Mouse (Mus musculus): ENCODE results near the gene Arl6ip5. TPM values are rescaled to one million over a fixed set of nuclear protein-coding genes. Genes with fewer than 3 reads are reported as not detected.
"Not testable (repeated sequence)": the region's sequence is repeated elsewhere in the genome, so short reads cannot be mapped to it uniquely, and the experiment has no call there.

Gene Arl6ip5
- total RNA-seq, 2 experiments from 2014 or later, result 307 to 318 TPM

DNA sequence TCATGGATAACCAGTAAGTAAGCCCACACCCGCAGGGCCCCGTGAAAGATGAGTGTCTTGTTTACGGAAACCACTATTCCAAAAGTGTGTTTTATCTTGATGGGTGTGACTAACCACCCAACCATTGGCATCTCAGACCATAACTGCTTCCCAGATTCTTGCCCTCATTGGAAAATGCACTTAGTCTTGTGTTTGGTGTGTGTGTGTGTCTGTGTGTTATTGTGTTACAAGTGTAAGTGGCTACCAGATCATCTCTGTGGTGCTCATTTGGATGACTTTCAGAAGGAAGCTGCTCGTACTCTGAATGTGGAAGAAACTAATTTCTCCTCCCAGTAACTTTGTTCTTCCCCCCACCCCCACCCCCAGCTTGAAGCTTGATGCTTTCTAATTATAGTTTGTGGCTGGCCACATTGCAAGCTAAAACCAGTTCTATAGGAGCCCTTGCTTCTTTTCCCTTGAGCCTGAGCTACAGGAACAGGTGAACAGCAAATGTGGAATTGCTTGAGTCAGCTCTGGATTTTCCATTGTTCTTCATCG, 12.5 kb downstream of the Arl6ip5 start:
- DNase-seq (ENCODE audit: low spot score in 2 of 2), result no peak

DNA sequence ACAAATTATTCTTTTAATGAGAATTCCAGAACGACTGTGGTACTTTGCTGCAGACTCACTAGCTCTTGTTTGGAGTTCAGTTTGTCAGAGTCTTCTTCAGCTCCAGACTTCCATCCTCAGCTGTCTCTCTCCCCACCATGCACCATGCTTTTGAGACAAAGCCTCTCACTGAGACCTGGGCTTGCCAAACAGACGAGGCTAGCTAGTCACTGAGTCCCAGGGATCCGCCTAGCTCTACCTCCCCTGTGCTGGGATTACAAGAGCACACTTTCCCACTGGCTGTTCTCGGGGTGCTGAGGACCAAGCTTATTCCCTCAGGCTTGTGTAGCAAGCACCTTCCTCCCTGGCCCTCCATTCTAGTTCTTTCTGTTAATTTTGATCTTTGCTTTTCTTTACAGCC, 13.1 kb downstream of the Arl6ip5 start:
- DNase-seq (ENCODE audit: low spot score in 2 of 2), result no peak

DNA sequence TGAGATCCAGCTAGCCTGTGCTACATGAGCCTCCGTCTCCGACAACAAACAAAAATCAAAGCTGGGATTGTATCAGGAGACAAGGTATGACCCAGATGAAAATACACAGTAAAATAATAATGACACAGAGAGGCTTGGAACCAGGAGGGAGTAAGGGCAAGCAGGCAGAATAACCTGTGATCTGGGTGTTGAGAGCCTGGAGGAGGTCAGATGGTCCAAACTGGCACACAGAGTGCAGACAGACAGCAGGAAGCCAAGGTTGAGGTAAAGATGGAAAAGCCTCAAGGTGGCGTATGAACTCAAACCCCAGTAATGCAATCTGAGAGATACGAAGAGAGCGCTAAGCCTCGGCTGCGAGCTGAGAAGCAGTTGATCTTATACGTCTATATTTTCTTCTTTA, 14.0 kb downstream of the Arl6ip5 start:
- no peak for DNase-seq (ENCODE audit: low spot score in 2 of 2)

DNA sequence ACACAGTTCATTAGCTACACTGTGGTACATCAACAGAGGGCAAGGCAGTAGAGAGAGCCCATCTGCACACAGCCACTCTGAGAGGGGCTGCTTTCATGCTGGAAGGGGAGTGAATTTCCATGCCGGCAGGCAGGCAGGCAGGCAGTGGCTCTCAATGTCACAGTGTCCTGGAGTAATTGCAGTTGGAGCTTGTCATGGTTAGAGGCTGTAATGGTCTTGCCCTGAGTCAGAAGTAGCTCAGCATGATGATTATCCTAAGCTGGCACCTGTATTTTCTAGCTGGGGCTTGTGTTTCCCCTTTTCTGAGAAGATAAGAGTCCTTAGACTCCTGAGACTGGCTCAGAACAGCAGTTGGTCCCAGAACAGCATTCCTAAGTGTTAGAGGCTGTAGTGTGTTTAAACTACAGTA, 15.6 kb downstream of the Arl6ip5 start:
- no peak for DNase-seq (ENCODE audit: low spot score in 2 of 2)

DNA sequence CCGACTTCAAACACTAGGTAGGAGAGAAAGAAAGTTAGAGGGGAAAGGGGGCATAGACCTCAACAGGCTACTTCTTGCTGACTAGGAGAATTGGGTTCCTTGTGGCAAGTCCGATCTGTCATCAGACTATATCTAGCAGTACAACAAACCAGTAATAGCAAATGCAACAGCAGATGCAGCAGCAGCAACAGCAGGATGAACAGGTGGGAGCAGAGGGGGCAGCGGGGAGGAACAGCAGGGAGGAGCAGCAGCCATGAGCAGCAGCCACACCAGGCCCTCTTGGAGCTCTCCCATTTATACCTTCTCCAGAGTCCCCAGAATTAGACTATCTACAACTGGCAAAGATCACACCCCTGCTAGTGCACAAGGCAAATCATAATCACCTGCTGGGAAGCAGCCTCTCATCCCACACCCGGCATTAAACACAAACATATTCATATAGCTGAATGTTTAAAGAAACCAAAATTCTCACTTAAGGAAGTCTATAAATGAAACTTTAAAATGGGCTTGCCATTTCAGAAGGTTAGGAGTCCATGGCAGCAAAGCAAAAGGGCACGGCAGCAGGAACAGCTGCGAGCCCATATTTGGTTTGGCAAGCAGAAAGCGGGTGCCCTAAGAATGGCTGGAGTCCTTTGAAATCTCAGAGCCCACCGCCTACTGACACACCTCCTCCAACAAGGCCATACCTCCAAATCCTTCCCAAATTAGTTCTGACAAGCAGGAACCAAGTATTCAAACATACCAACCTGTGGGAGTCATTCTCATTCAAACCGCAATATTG, 16.8 kb downstream of the Arl6ip5 start:
- no peak for DNase-seq (ENCODE audit: low spot score in 2 of 2)

DNA sequence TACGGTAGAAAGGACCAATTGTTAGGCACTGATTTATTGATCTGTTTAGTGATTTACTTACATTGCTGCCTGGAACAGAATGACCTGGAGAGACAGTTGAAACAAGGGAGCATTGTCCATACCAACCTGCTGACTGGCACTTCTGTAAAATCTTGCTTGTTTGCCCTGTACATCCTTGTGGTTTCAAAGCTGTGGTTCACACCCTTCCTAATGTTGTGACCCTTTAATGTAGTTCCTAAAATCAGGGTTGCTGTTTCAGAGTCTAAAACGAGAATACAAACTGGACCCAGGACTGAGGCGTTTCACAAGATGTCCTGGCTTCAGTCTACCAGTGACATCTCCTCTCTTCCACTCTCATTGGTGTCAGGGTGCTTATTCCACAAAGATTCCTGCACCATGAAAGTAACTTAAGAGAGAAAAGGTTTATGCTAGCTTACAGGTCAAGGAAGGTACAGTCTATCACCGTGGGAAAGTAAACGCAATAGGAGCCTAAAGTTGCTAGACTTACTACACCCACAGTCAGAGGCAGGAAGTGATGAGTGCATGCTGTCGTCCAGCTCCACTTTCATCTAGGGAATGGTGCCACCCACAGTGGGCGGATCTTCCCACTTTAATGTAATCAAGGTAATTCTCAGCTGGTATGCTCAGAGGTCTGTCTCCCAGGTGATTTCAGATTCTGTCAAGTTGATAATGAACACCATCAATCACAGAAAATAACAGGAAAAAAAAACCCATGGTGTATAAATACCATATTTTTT, 24.6 kb downstream of the Arl6ip5 start:
- no peak for DNase-seq (ENCODE audit: low spot score in 2 of 2)

DNA sequence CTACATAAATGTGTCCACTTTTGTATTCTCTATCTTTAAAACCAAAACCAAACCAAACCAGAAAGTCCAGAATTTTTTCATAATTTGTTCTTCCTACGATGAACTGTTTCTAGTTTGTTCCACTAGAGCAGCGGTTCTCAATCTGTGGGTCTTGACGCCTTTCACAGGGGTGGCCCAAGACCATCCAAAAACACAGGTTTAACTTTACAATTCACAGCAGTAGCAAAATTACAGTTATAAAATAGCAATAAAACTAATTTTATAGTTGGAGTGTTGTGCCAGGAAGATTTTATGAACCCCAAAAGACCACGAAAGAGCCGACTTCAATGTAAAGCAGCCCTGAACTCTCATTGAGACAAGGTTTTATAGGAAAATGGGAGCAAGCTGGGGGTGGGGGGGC, 25.6 kb downstream of the Arl6ip5 start:
- no peak for DNase-seq (ENCODE audit: low spot score in 2 of 2)

DNA sequence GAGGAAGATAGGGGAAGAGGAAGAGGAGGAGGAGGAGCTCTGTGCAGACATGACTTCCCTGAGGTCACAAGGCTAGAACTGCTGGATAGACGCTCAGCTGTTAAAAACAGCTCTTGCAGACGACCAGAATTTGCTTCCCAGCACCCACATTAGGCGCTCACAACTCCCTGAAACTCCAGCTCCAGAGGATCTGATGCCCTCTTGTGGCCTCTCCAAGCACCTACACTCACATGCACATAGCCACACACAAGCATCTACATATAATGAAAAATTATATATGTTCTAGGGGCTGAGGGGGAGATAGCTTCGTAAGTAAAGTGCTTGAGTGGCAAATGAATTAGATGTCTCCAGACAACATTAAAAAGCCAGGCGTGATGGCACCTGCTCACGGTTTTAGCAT, 28.9 kb downstream of the Arl6ip5 start:
- no peak for DNase-seq (ENCODE audit: low spot score in 2 of 2)

DNA sequence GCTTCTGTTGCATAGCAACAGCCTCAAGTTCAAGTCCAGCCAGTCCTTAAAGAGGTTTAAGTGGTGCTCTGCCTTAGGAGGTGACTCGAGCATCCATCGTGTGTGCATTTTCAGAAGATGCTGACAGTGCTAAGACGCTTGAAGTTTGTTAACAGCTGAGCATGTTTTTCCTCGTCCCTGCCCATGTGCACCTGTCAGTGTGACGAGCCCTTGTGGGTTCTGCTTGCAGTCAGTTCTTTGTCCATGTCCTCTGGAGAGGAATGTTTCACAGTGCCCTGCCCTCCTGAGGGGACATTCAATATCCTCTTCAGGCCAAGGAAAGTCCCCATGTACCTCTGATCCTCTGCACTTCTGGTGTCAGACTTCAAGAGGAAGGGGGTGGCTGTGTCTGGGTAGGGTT, 29.6 kb downstream of the Arl6ip5 start:
- DNase-seq (ENCODE audit: low spot score in 2 of 2), result no peak

DNA sequence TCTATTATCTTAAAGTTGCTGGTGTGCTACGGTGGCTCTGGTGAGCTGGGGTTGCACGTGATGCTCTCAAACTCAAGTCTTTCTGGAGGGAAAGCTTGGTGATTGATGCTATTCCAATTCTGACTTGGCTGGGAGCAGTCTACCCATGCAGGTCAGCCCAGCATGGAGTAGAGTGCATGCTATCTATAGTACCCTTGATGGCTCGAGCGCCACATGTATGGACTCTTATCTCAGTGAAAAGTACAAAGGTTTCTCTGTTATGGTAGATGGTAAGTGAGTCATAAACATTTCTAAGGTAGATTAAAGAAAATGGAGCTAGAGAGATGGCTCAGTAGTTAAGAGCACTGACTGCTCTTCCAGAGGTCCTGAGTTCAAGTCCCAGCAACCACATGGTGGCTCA, 32.0 kb downstream of the Arl6ip5 start:
- no peak for DNase-seq (ENCODE audit: low spot score in 2 of 2)

DNA sequence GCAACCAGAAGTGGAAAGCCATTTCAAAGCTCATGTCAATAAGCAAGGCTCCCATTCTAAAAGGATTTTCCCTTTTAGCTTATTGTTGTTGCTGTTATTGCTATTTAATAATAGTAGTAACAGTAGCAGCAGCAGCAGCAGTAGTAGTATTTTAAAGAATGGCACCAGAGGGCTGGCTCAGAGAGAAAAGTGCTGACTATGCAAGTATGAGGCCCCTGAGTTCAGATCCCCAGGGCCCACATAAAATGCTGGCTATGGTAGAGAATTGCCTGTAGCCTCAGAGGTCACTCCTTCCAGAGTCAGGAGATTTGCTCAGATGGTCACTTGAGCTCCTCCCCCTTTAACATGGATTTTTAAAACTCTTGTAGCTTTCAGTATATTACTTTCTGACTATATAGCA, 34.7 kb downstream of the Arl6ip5 start:
- DNase-seq (ENCODE audit: low spot score in 2 of 2), result no peak

DNA sequence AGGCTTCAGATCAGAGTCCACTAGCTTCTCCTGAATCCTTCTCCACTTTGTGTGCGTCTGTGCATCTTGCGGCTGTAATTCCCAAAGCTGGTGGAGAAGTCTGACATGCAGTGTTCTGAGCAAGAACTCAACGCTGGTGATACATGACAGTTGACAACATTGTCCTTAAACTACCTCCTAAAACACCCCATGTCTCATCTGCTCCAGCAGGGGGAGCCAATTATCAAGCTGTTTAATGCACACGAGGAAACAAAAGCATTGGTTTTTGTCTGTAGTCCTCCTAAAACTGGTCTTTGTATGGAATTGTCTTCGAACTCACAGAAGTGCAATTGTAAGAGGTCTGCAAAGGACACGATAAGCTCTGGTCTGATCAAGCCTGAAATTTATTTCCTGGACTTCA, 40.5 kb downstream of the Arl6ip5 start:
- peak in 1 of 2 experiments; percentile 44 for DNase-seq (ENCODE audit: low spot score in 2 of 2)

DNA sequence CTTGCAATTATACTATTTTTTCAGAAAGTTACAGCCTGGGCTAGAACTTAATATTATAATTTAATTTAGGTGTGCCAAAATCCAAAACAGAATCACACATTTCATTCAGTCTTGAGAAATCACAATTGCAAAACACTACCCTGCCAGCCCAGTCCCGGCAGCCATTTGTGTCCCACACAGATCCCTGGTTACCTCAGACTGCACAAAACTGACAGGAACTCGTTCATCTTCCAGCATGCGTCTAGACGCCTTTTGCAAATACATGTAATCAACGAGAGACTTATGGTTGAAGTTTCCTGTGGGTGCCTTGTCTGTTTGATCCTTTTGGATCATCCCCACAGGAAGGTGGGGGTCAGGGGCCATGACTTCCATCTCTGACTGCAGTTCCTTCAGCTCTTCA, 41.6 kb downstream of the Arl6ip5 start:
- no peak for DNase-seq (ENCODE audit: low spot score in 2 of 2)

DNA sequence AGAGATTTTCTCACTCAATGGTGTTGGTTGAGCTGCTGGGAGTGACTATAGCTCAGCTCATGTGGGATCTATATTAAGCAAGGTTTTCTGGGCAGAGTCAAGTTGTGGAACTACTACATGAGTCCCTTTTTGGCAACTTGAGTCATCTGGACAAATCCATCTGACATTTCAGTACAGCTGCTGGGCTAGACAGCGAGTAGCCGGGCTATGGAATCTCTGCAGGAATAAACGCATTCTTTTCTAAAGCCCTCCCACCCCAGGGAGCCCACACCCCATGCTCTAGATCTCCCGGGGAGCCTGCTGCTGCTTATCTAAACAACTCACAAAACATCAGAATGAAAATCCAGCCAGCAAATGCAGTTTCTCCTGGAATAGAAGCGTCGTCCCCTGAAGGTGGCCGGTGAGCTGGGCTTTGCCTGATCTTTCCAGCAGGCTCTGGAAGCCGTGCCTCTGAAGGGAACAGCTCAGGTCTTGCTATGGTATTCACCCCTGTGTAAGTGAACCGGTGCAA, 42.3 kb downstream of the Arl6ip5 start, which contains the start of gene Lmod3:
Gene Lmod3, minus strand, starts transcription at position 49 of the 511 bp plus-strand sequence.
- peak in 1 of 2 experiments; percentile 24 for DNase-seq (ENCODE audit: low spot score in 2 of 2)

DNA sequence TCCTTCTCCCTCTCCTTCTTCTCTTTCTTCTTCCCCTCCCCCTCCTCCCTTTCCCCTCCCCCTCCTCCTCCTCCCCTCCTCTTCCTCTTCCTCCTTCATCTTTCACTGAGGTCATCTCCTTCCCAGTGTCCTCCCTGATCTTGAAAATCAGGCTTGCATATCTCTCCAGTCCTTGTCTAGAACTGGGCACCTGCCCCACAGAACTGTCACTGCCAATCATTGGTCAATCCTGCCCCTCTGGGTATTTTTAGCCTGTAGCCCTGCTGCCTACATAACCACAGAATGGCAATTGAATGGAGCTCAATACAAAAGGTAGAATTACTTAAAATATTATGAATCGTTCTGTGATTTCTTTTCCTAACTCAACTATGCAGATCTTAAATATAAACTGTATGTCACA, 48.0 kb downstream of the Arl6ip5 start:
- no peak for DNase-seq (ENCODE audit: low spot score in 2 of 2)

DNA sequence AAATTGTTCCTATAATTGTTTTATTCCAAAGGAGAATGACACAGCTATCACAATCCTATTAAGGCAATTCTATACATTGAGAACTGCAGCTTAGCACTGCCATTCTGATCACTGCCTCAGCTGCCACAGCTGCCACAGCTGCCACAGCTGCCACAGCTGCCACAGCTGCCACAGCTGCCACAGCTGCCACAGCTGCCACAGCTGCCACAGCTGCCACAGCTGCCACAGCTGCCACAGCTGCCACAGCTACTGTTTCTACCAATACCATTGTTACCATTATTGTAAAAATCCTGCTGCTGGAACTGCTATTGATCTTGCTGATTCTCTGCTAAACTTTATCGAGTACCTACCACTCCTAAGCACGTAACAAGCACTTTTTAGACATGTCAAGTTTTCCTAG, 49.4 kb downstream of the Arl6ip5 start:
- DNase-seq (ENCODE audit: low spot score in 2 of 2), result not testable (repeated sequence)

DNA sequence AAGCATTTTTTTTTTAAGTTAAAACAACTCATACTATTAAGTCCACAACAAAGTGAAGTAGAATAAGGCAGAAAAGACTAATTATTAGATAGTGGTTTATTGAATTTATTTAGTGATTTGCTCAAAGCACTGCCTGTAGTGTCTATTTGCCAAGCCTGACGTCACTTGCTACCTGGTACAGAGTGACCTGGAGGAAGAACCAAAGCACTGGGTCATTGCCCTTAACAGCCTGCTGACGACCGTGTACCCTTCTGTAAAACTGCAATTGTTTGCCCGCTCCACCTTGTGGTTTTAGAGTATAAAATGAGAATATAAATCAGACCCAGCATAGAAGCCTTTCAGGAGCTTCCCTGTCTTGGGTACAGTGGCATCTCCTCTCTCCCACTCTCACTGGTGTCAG, 51.7 kb downstream of the Arl6ip5 start:
- no peak for DNase-seq (ENCODE audit: low spot score in 2 of 2)

DNA sequence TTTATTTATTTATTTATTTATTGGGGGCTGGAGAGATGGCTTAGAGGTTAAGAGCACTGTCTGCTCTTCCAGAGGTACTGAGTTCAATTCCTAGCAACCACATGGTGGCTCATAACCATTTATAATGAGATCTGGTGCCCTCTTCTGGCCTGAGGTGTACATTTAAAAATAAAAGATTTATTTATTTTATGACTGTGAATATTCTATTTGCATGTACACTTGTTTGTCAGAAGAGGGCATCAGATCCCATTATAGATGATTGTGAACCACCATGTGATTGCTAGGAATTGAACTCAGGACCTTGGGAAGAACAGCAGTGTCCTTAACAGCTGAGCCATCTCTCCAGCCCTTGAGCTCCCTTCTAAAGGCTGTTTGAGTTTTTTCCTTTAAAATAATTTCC, 53.3 kb downstream of the Arl6ip5 start:
- not testable (repeated sequence) for DNase-seq (ENCODE audit: low spot score in 2 of 2)

DNA sequence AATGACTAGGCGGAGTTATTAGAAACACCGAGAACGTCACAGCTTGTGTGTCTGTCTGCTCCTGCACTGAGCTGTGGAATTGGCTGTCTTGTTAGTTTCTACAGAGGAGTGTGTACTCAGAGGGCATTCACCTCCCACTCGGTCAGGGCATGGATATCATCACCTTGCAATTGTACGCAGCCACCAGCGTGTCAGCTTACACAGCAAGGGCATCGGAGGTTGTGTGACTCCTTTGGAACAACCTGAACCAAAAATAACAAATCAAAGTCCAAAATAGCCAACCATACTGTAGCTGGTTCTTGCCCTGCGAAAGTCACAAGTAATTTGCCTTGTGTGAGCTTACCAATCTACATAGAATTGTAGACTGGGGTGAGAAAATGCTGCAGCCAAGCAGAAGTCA, 54.8 kb downstream of the Arl6ip5 start:
- no peak for DNase-seq (ENCODE audit: low spot score in 2 of 2)

DNA sequence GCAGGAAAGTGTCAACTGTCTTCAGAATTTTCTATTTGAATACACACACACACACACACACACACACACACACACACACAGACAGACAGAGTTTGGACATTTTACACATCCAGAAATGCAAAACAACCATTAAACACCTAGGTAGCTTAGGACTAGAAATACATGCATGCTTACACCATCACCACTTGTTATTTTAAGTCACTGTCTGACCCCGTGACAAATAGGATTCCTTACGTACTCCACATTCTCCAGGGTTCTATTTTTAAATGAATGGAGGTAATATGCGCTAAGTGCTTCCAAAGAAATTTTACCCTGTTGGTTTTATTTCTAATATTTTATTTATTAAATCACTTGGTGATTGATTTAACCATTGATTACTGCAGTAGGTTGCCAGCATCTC, 55.2 kb downstream of the Arl6ip5 start:
- DNase-seq (ENCODE audit: low spot score in 2 of 2), result no peak

DNA sequence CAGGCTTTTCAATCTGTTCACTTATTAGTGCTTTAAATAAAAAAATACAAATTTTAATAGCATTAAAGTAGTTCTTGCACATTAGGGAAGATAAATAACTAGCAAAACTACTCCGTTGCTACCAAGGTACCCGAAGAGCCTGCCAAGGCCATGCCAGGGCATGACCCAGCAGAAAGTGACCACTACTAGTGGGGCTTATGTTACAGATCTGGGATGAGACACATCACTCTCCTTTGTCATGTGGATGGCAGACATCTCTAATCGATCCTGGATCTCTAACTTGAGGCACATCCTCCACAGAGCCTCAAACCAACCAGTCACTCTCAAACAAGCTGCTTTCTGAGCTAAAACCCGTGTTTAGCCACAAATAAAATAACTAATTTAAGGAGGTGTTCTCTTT, 56.2 kb downstream of the Arl6ip5 start:
- DNase-seq (ENCODE audit: low spot score in 2 of 2), result no peak

DNA sequence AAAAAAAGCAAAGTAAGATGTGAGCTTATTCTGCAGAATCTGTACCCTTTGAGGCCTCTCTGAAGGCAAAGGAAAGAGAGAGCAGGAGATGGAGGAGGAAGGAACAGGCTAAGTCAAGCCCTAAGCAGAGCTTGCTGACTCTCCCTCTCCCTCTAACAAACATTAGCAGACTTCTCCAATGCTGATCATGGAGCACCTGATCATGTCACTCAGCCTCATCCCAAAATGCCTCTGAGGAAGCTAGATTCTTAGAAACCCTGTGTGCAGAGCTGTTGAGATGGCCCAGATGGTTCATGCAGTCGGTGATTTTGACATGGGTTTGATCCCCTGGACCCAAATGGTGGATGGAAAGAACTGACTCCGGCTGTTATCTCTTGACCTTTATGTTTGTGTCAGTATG, 56.6 kb downstream of the Arl6ip5 start:
- no peak for DNase-seq (ENCODE audit: low spot score in 2 of 2)

Data from gastrocnemius, postnatal 4 days (tissue).